Comparison of ENCODE assay signal across 19 mouse cellular contexts in genomic region chr6:53154621-53155020, GRCm38 (mm10).
DNase-seq lines count a peak whose midpoint lies in the region; ATAC-seq and TF ChIP-seq lines count a peak whose summit lies in the region.
"Had no signal": no experiment of that assay in that cellular context is flagged by ENCODE, and none has a peak within 500 bp of the region (broad histone marks: within the 10 kb centered on the region; RNA-seq: fewer than 3 reads in every experiment).

No protein-coding gene starts in this region.

- H3K27me3 ChIP-seq in kidney, postnatal 0 days (ENCODE audit: insufficient read depth, low read length) = no peaks in the 10 kb centered on the region
- H3K27me3 ChIP-seq in lung, embryonic 16.5 days (ENCODE audit: control insufficient read depth, insufficient read depth, low read depth, low read length) = peaks cover 4% of the 10 kb centered on the region
- H3K27me3 ChIP-seq in forebrain, embryonic 16.5 days (replicated peaks; ENCODE audit: control insufficient read depth, insufficient read depth, low read length) = no peaks in the 10 kb centered on the region
- H3K27me3 ChIP-seq: forebrain, embryonic 13.5 days; intestine, embryonic 15.5 days; liver, embryonic 15.5 days; midbrain, embryonic 15.5 days; neural tube, embryonic 12.5 days had no signal

- H3K9ac ChIP-seq in kidney, postnatal 0 days (ENCODE audit: low read depth, low read length) = no peak overlapping the region
- no peak overlapping the region for H3K9ac ChIP-seq in lung, embryonic 16.5 days (ENCODE audit: low read length)
- no peak overlapping the region for H3K9ac ChIP-seq in forebrain, embryonic 16.5 days (replicated peaks; ENCODE audit: low read depth, low read length)
- H3K9ac ChIP-seq: forebrain, embryonic 13.5 days; heart, embryonic 13.5 days; intestine, embryonic 15.5 days; liver, embryonic 15.5 days; midbrain, embryonic 15.5 days; neural tube, embryonic 12.5 days had no signal

- no peaks in the 10 kb centered on the region for H3K4me1 ChIP-seq in kidney, postnatal 0 days (replicated peaks; ENCODE audit: insufficient read depth, low read length)
- H3K4me1 ChIP-seq in lung, embryonic 16.5 days (replicated peaks; ENCODE audit: control insufficient read depth, insufficient read depth, low read length) = peaks cover 10% of the 10 kb centered on the region
- no peaks in the 10 kb centered on the region for H3K4me1 ChIP-seq in forebrain, embryonic 16.5 days (replicated peaks; ENCODE audit: control insufficient read depth, insufficient read depth, low read length)
- H3K4me1 ChIP-seq: heart, embryonic 13.5 days; intestine, embryonic 15.5 days; midbrain, embryonic 15.5 days; neural tube, embryonic 12.5 days had no signal

- no peaks in the 10 kb centered on the region for H3K36me3 ChIP-seq in kidney, postnatal 0 days (ENCODE audit: insufficient read depth, low read length)
- no peaks in the 10 kb centered on the region for H3K36me3 ChIP-seq in lung, embryonic 16.5 days (ENCODE audit: control insufficient read depth, insufficient read depth, low read length)
- H3K36me3 ChIP-seq in forebrain, embryonic 16.5 days (ENCODE audit: control insufficient read depth, insufficient read depth) = no peaks in the 10 kb centered on the region
- H3K36me3 ChIP-seq: heart, embryonic 13.5 days; intestine, embryonic 15.5 days; liver, embryonic 15.5 days; midbrain, embryonic 15.5 days; neural tube, embryonic 12.5 days had no signal

- no peak for TF ChIP-seq CTCF in kidney, postnatal 0 days (IDR thresholded peaks at IDR 0.05; ENCODE audit: low read depth)

- H3K9me3 ChIP-seq in kidney, postnatal 0 days (replicated peaks; ENCODE audit: low read length) = no peaks in the 10 kb centered on the region
- no peaks in the 10 kb centered on the region for H3K9me3 ChIP-seq in lung, embryonic 16.5 days (ENCODE audit: control insufficient read depth, low read length)
- H3K9me3 ChIP-seq in forebrain, embryonic 16.5 days (ENCODE audit: control insufficient read depth, low read length) = no peaks in the 10 kb centered on the region
- H3K9me3 ChIP-seq: forebrain, embryonic 13.5 days; heart, embryonic 13.5 days; intestine, embryonic 15.5 days; liver, embryonic 15.5 days; midbrain, embryonic 15.5 days; neural tube, embryonic 12.5 days had no signal

- ATAC-seq in kidney, postnatal 0 days (replicated peaks; ENCODE audit: low FRiP score, low read depth) = no peak
- peak; percentile 95 for ATAC-seq in lung, embryonic 16.5 days (ENCODE audit: low read depth)
- peak; percentile 90 for ATAC-seq in megakaryocyte progenitor cell, adult 5-6 weeks (replicated peaks; ENCODE audit: poor library complexity)
- ATAC-seq in forebrain, embryonic 16.5 days = no peak
- ATAC-seq: forebrain, embryonic 13.5 days; intestine, embryonic 15.5 days; midbrain, embryonic 15.5 days had no signal

- WGBS in kidney, postnatal 0 days = 33% methylated on average over 4 of the region's 4 CpGs
- WGBS in lung, embryonic 16.5 days = 29% methylated on average over 4 of the region's 4 CpGs
- WGBS in forebrain, embryonic 16.5 days = 82% methylated on average over 4 of the region's 4 CpGs

- peak; percentile 8 to 12 for DNase-seq in spleen, postnatal 36 days (ENCODE audit: low spot score in 2 of 2)
- DNase-seq in spleen, adult 12 weeks (ENCODE audit: low spot score) = no peak
- DNase-seq in kidney, postnatal 0 days (ENCODE audit: low spot score) = peak; percentile 31
- no peak for DNase-seq in cerebellum, postnatal 10 days
- DNase-seq in ovary, postnatal 14 days (ENCODE audit: low spot score) = no peak
- DNase-seq: cerebellum, adult 11 months; gastrocnemius, postnatal 14 days; left cerebral cortex, postnatal 4 days; thymus, postnatal 4 days had no signal

- H3K27ac ChIP-seq in kidney, postnatal 0 days = no peak overlapping the region
- H3K27ac ChIP-seq in lung, embryonic 16.5 days (ENCODE audit: low read length) = no peak overlapping the region
- no peak overlapping the region for H3K27ac ChIP-seq in forebrain, embryonic 16.5 days (ENCODE audit: low read length)
- H3K27ac ChIP-seq: forebrain, embryonic 13.5 days; heart, embryonic 13.5 days; intestine, embryonic 15.5 days; liver, embryonic 15.5 days; midbrain, embryonic 15.5 days; neural tube, embryonic 12.5 days; stomach, postnatal 0 days had no signal

- no peak overlapping the region for H3K4me2 ChIP-seq in kidney, postnatal 0 days (ENCODE audit: low read length)
- no peak overlapping the region for H3K4me2 ChIP-seq in lung, embryonic 16.5 days (ENCODE audit: low read depth, low read length)
- no peak overlapping the region for H3K4me2 ChIP-seq in forebrain, embryonic 16.5 days (ENCODE audit: low read length)
- H3K4me2 ChIP-seq: forebrain, embryonic 13.5 days; heart, embryonic 13.5 days; intestine, embryonic 15.5 days; liver, embryonic 15.5 days; midbrain, embryonic 15.5 days; neural tube, embryonic 12.5 days had no signal

- no peak overlapping the region for H3K4me3 ChIP-seq in kidney, postnatal 0 days (replicated peaks; ENCODE audit: low read depth, low read length)
- H3K4me3 ChIP-seq in lung, embryonic 16.5 days (ENCODE audit: low read length) = no peak overlapping the region
- H3K4me3 ChIP-seq in forebrain, embryonic 16.5 days (replicated peaks; ENCODE audit: low read length) = no peak overlapping the region
- H3K4me3 ChIP-seq: forebrain, embryonic 13.5 days; heart, embryonic 13.5 days; intestine, embryonic 15.5 days; liver, embryonic 15.5 days; midbrain, embryonic 15.5 days; neural tube, embryonic 12.5 days had no signal

Comparison
In these comparisons a context has a peak if more than half of its experiments do, and no peak if none do; other contexts are left out.
1. DNase-seq: peak in spleen, postnatal 36 days (2 of 2) and kidney, postnatal 0 days (single experiment); none in spleen, adult 12 weeks (single experiment), cerebellum, postnatal 10 days (0 of 2) and ovary, postnatal 14 days (single experiment).
2. ATAC-seq: peak in lung, embryonic 16.5 days (single experiment) and megakaryocyte progenitor cell, adult 5-6 weeks (single experiment); none in kidney, postnatal 0 days (single experiment) and forebrain, embryonic 16.5 days (single experiment).